Mouse (Mus musculus): Measurements from ENCODE around the gene Nkpd1. TPM values are rescaled to one million over a fixed set of nuclear protein-coding genes. Genes with fewer than 3 reads are reported as not detected.

Nkpd1 gene
- total and polyA plus RNA-seq, 3 experiments, result 0.06 TPM; not detected in 2

GRCm38 (mm10) chr7:19491731-19492130, 25.9 kb upstream of the Nkpd1 start:
- peak overlapping the region; percentile 15; the same call in 1 of the 2 replicates for H3K4me3 ChIP-seq
- peaks cover 2% of the 10 kb centered on the region; the same call in 1 of the 2 replicates for H3K4me1 ChIP-seq (ENCODE audit: control insufficient read depth, insufficient read depth, low read length)
- TF ChIP-seq CTCF (IDR thresholded peaks at IDR 0.05) (peak; percentile 55), EP300 (IDR thresholded peaks at IDR 0.05; ENCODE audit: insufficient read depth, low read depth, low read length) (no peak), POLR2A (IDR thresholded peaks at IDR 0.05; ENCODE audit: insufficient read depth, low read depth, low read length) (no peak)
- H3K9ac ChIP-seq (ENCODE audit: low read depth, low read length), result peak overlapping the region; percentile 40; the same call in 1 of the 2 replicates
- H3K27ac ChIP-seq, result peak overlapping the region; percentile 32
- H3K36me3 ChIP-seq (ENCODE audit: control insufficient read depth, insufficient read depth, low read length), result no peaks in the 10 kb centered on the region
- H3K79me2 ChIP-seq (replicated peaks; ENCODE audit: control insufficient read depth, insufficient read depth, low read length), result no peaks in the 10 kb centered on the region
- intact Hi-C loops (cut with DNase I), result no loop called here
- H3K27me3 ChIP-seq (ENCODE audit: control insufficient read depth, insufficient read depth, low read length), result no peaks in the 10 kb centered on the region; the same call in 1 of the 2 replicates
- 5% methylated on average over 26 of the region's 26 CpGs for WGBS
- peak; percentile 61 to 63 for DNase-seq

GRCm38 (mm10) chr7:19494751-19495474, 22.7 kb upstream of the Nkpd1 start:
- peaks cover 2% of the 10 kb centered on the region; the same call in 1 of the 2 replicates for H3K4me1 ChIP-seq (ENCODE audit: control insufficient read depth, insufficient read depth, low read length)
- no peak overlapping the region for H3K27ac ChIP-seq
- H3K36me3 ChIP-seq (ENCODE audit: control insufficient read depth, insufficient read depth, low read length), result no peaks in the 10 kb centered on the region
- DNase-seq, result no peak
- 69% methylated on average over 25 of the region's 25 CpGs for WGBS
- no peaks in the 10 kb centered on the region for H3K27me3 ChIP-seq (ENCODE audit: control insufficient read depth, insufficient read depth, low read length)
- H3K79me2 ChIP-seq (replicated peaks; ENCODE audit: control insufficient read depth, insufficient read depth, low read length), result no peaks in the 10 kb centered on the region
- H3K4me3 ChIP-seq, result no peak overlapping the region
- no peak overlapping the region for H3K9ac ChIP-seq (ENCODE audit: low read depth, low read length)
- TF ChIP-seq EP300 (IDR thresholded peaks at IDR 0.05; ENCODE audit: insufficient read depth, low read depth, low read length), result no peak
- intact Hi-C loops (cut with DNase I), result no loop called here

- TF ChIP-seq EP300 (IDR thresholded peaks at IDR 0.05; ENCODE audit: insufficient read depth, low read depth, low read length) (no peak), POLR2A (IDR thresholded peaks at IDR 0.05; ENCODE audit: insufficient read depth, low read depth, low read length) (no peak), CTCF (IDR thresholded peaks at IDR 0.05) (no peak)
- H3K79me2 ChIP-seq (replicated peaks; ENCODE audit: control insufficient read depth, insufficient read depth, low read length), result no peaks in the 10 kb centered on the region
- WGBS, result 43% methylated on average over 20 of the region's 20 CpGs
- intact Hi-C loops (cut with DNase I), result no loop called here
- H3K27ac ChIP-seq, result no peak overlapping the region
- no peak overlapping the region for H3K4me3 ChIP-seq
- H3K4me1 ChIP-seq (ENCODE audit: control insufficient read depth, insufficient read depth, low read length), result peaks cover 2% of the 10 kb centered on the region; the same call in 1 of the 2 replicates
- H3K9ac ChIP-seq (ENCODE audit: low read depth, low read length), result no peak overlapping the region
- H3K36me3 ChIP-seq (ENCODE audit: control insufficient read depth, insufficient read depth, low read length), result no peaks in the 10 kb centered on the region
- H3K27me3 ChIP-seq (ENCODE audit: control insufficient read depth, insufficient read depth, low read length), result no peaks in the 10 kb centered on the region
- DNase-seq, result peak in 1 of 2 experiments; percentile 51
Observed at GRCm38 (mm10) chr7:19495521-19496213, 22.0 kb upstream of the Nkpd1 start.

GRCm38 (mm10) chr7:19496214-19496555, 21.5 kb upstream of the Nkpd1 start:
- TF ChIP-seq POLR2A (IDR thresholded peaks at IDR 0.05; ENCODE audit: insufficient read depth, low read depth, low read length), result no peak
- TF ChIP-seq EP300 (IDR thresholded peaks at IDR 0.05; ENCODE audit: insufficient read depth, low read depth, low read length), result no peak
- TF ChIP-seq CTCF (IDR thresholded peaks at IDR 0.05), result no peak
- Histone ChIP-seq H3K4me3 (no peak overlapping the region), H3K27ac (no peak overlapping the region), H3K36me3 (ENCODE audit: control insufficient read depth, insufficient read depth, low read length) (no peaks in the 10 kb centered on the region), H3K79me2 (replicated peaks; ENCODE audit: control insufficient read depth, insufficient read depth, low read length) (no peaks in the 10 kb centered on the region), H3K9ac (ENCODE audit: low read depth, low read length) (no peak overlapping the region), H3K27me3 (ENCODE audit: control insufficient read depth, insufficient read depth, low read length) (no peaks in the 10 kb centered on the region), H3K4me1 (ENCODE audit: control insufficient read depth, insufficient read depth, low read length) (peaks cover 2% of the 10 kb centered on the region; the same call in 1 of the 2 replicates)
- DNase-seq, result no peak
- 70% methylated on average over 5 of the region's 5 CpGs for WGBS
- intact Hi-C loops (cut with DNase I), result no loop called here

- no peak overlapping the region for H3K4me3 ChIP-seq
- no peaks in the 10 kb centered on the region; the same call in 1 of the 2 replicates for H3K4me1 ChIP-seq (ENCODE audit: control insufficient read depth, insufficient read depth, low read length)
- intact Hi-C loops (cut with DNase I), result no loop called here
- no peaks in the 10 kb centered on the region for H3K36me3 ChIP-seq (ENCODE audit: control insufficient read depth, insufficient read depth, low read length)
- H3K27ac ChIP-seq, result no peak overlapping the region
- no peaks in the 10 kb centered on the region for H3K79me2 ChIP-seq (replicated peaks; ENCODE audit: control insufficient read depth, insufficient read depth, low read length)
- WGBS, result 69% methylated on average over 4 of the region's 4 CpGs
- no peaks in the 10 kb centered on the region for H3K27me3 ChIP-seq (ENCODE audit: control insufficient read depth, insufficient read depth, low read length)
- no peak for TF ChIP-seq CTCF (IDR thresholded peaks at IDR 0.05)
- TF ChIP-seq EP300 (IDR thresholded peaks at IDR 0.05; ENCODE audit: insufficient read depth, low read depth, low read length), result no peak
- TF ChIP-seq POLR2A (IDR thresholded peaks at IDR 0.05; ENCODE audit: insufficient read depth, low read depth, low read length), result no peak
- H3K9ac ChIP-seq (ENCODE audit: low read depth, low read length), result no peak overlapping the region
- no peak for DNase-seq
Observed at GRCm38 (mm10) chr7:19498326-19498725, 19.3 kb upstream of the Nkpd1 start.
